Comparison of ENCODE assay signal across 15 mouse cellular contexts in genomic region chr4:37445268-37445667, GRCm38 (mm10).
DNase-seq lines count a peak whose midpoint lies in the region; ATAC-seq and TF ChIP-seq lines count a peak whose summit lies in the region.
"Had no signal": no experiment of that assay in that cellular context is flagged by ENCODE, and none has a peak within 500 bp of the region (broad histone marks: within the 10 kb centered on the region; RNA-seq: fewer than 3 reads in every experiment).

No protein-coding gene starts in this region.

- H3K9me3 ChIP-seq in forebrain, embryonic 14.5 days (replicated peaks; ENCODE audit: control insufficient read depth, low read length), result no peaks in the 10 kb centered on the region
- no peaks in the 10 kb centered on the region for H3K9me3 ChIP-seq in forebrain, embryonic 11.5 days (ENCODE audit: control insufficient read depth, low read length)
- no peaks in the 10 kb centered on the region for H3K9me3 ChIP-seq in liver, postnatal 0 days (ENCODE audit: low read length)
- H3K9me3 ChIP-seq in liver, embryonic 11.5 days (ENCODE audit: control insufficient read depth, low read length), result no peaks in the 10 kb centered on the region
- no peaks in the 10 kb centered on the region for H3K9me3 ChIP-seq in stomach, postnatal 0 days (ENCODE audit: control insufficient read depth, low read length)
- H3K9me3 ChIP-seq: liver, embryonic 12.5 days; neural tube, embryonic 13.5 days had no signal

- no peaks in the 10 kb centered on the region for H3K27me3 ChIP-seq in forebrain, embryonic 14.5 days (replicated peaks; ENCODE audit: control insufficient read depth, insufficient read depth, low read length)
- no peaks in the 10 kb centered on the region for H3K27me3 ChIP-seq in forebrain, embryonic 11.5 days (ENCODE audit: control insufficient read depth, insufficient read depth, low read length)
- H3K27me3 ChIP-seq in liver, postnatal 0 days (ENCODE audit: insufficient read depth, low read length), result no peaks in the 10 kb centered on the region
- H3K27me3 ChIP-seq in liver, embryonic 11.5 days (replicated peaks; ENCODE audit: control insufficient read depth, insufficient read depth, low read length), result no peaks in the 10 kb centered on the region
- no peaks in the 10 kb centered on the region for H3K27me3 ChIP-seq in stomach, postnatal 0 days (ENCODE audit: control insufficient read depth, insufficient read depth, low read length)
- H3K27me3 ChIP-seq: CH12.LX; liver, embryonic 12.5 days; neural tube, embryonic 13.5 days had no signal

- H3K4me3 ChIP-seq in forebrain, embryonic 14.5 days (ENCODE audit: low read depth, low read length), result no peak overlapping the region
- H3K4me3 ChIP-seq in forebrain, embryonic 11.5 days (ENCODE audit: low read depth, low read length), result no peak overlapping the region
- no peak overlapping the region for H3K4me3 ChIP-seq in liver, postnatal 0 days (ENCODE audit: low read depth, low read length)
- H3K4me3 ChIP-seq in liver, embryonic 11.5 days (ENCODE audit: low read depth, low read length), result no peak overlapping the region
- no peak overlapping the region for H3K4me3 ChIP-seq in stomach, postnatal 0 days (ENCODE audit: low read depth, low read length)
- H3K4me3 ChIP-seq: erythroblast, embryonic 14.5 days; liver, embryonic 12.5 days; neural tube, embryonic 13.5 days had no signal

- H3K27ac ChIP-seq in forebrain, embryonic 14.5 days (ENCODE audit: low read depth, low read length), result no peak overlapping the region
- no peak overlapping the region for H3K27ac ChIP-seq in forebrain, embryonic 11.5 days (ENCODE audit: low read depth, low read length)
- H3K27ac ChIP-seq in liver, postnatal 0 days (ENCODE audit: low read depth), result no peak overlapping the region
- no peak overlapping the region for H3K27ac ChIP-seq in liver, embryonic 11.5 days (ENCODE audit: low read depth, low read length)
- no peak overlapping the region for H3K27ac ChIP-seq in stomach, postnatal 0 days (replicated peaks)
- H3K27ac ChIP-seq: liver, embryonic 12.5 days; neural tube, embryonic 13.5 days had no signal

- 77% methylated on average over 2 of the region's 2 CpGs for WGBS in forebrain, embryonic 14.5 days
- 73% methylated on average over 2 of the region's 2 CpGs for WGBS in forebrain, embryonic 11.5 days
- 40% methylated on average over 2 of the region's 2 CpGs for WGBS in liver, postnatal 0 days (ENCODE audit: insufficient replicate concordance)
- WGBS in liver, embryonic 11.5 days, result 34% methylated on average over 2 of the region's 2 CpGs
- WGBS in stomach, postnatal 0 days, result 42% methylated on average over 2 of the region's 2 CpGs

- no peaks in the 10 kb centered on the region for H3K4me1 ChIP-seq in forebrain, embryonic 14.5 days (ENCODE audit: control insufficient read depth, insufficient read depth, low read length)
- no peaks in the 10 kb centered on the region for H3K4me1 ChIP-seq in forebrain, embryonic 11.5 days (replicated peaks; ENCODE audit: control insufficient read depth, insufficient read depth, low read length)
- no peaks in the 10 kb centered on the region for H3K4me1 ChIP-seq in liver, postnatal 0 days (ENCODE audit: insufficient read depth)
- no peaks in the 10 kb centered on the region for H3K4me1 ChIP-seq in liver, embryonic 11.5 days (replicated peaks; ENCODE audit: control insufficient read depth, insufficient read depth, low read length)
- no peaks in the 10 kb centered on the region for H3K4me1 ChIP-seq in stomach, postnatal 0 days (replicated peaks; ENCODE audit: control insufficient read depth, insufficient read depth)
- H3K4me1 ChIP-seq: liver, embryonic 12.5 days; neural tube, embryonic 13.5 days had no signal

- H3K36me3 ChIP-seq in forebrain, embryonic 14.5 days (ENCODE audit: control insufficient read depth, insufficient read depth, low read length), result no peaks in the 10 kb centered on the region
- no peaks in the 10 kb centered on the region for H3K36me3 ChIP-seq in forebrain, embryonic 11.5 days (ENCODE audit: control insufficient read depth, insufficient read depth, low read length)
- no peaks in the 10 kb centered on the region for H3K36me3 ChIP-seq in liver, postnatal 0 days (replicated peaks; ENCODE audit: insufficient read depth, low read length)
- no peaks in the 10 kb centered on the region for H3K36me3 ChIP-seq in liver, embryonic 11.5 days (ENCODE audit: control insufficient read depth, insufficient read depth, low read length)
- no peaks in the 10 kb centered on the region for H3K36me3 ChIP-seq in stomach, postnatal 0 days (ENCODE audit: control insufficient read depth, insufficient read depth, low read length)
- H3K36me3 ChIP-seq: liver, embryonic 12.5 days; neural tube, embryonic 13.5 days had no signal

- peak; percentile 3 for DNase-seq in forebrain, embryonic 14.5 days (ENCODE audit: low spot score)
- no peak for DNase-seq in forebrain, embryonic 11.5 days (ENCODE audit: low spot score)
- no peak for DNase-seq in liver, postnatal 0 days
- DNase-seq in liver, embryonic 11.5 days (ENCODE audit: low spot score), result no peak
- DNase-seq in NIH3T3 (ENCODE audit: low read depth), result peak; percentile 10
- DNase-seq in stomach, postnatal 0 days (ENCODE audit: low spot score), result no peak
- DNase-seq in spleen, postnatal 10 days (ENCODE audit: low spot score in 2 of 2), result no peak
- DNase-seq: cerebellum, postnatal 25 days; kidney, adult 18-20 months; lung, postnatal 36 days; right cerebral cortex, adult 18-20 months had no signal

- no peak overlapping the region for H3K4me2 ChIP-seq in forebrain, embryonic 14.5 days (ENCODE audit: low read length)
- no peak overlapping the region for H3K4me2 ChIP-seq in forebrain, embryonic 11.5 days (ENCODE audit: low read depth, low read length, severe bottlenecking)
- H3K4me2 ChIP-seq in liver, postnatal 0 days (ENCODE audit: low read depth, low read length), result no peak overlapping the region
- no peak overlapping the region for H3K4me2 ChIP-seq in liver, embryonic 11.5 days
- no peak overlapping the region for H3K4me2 ChIP-seq in stomach, postnatal 0 days (replicated peaks; ENCODE audit: low read depth)
- H3K4me2 ChIP-seq: liver, embryonic 12.5 days; neural tube, embryonic 13.5 days had no signal

- no peak overlapping the region for H3K9ac ChIP-seq in forebrain, embryonic 14.5 days (ENCODE audit: low read length)
- H3K9ac ChIP-seq in forebrain, embryonic 11.5 days (ENCODE audit: low read length), result no peak overlapping the region
- no peak overlapping the region for H3K9ac ChIP-seq in liver, postnatal 0 days (replicated peaks)
- H3K9ac ChIP-seq in liver, embryonic 11.5 days (ENCODE audit: low read depth, low read length), result no peak overlapping the region
- no peak overlapping the region for H3K9ac ChIP-seq in stomach, postnatal 0 days (ENCODE audit: low read length)
- H3K9ac ChIP-seq: liver, embryonic 12.5 days; neural tube, embryonic 13.5 days had no signal

- peak; percentile 15; the same call in 1 of the 2 replicates for TF ChIP-seq CTCF in liver, postnatal 0 days (IDR thresholded peaks at IDR 0.05; ENCODE audit: low read depth)
- TF ChIP-seq CTCF in stomach, postnatal 0 days (IDR thresholded peaks at IDR 0.05; ENCODE audit: low read depth), result peak; percentile 42

- TF ChIP-seq EP300 in liver, postnatal 0 days (IDR thresholded peaks at IDR 0.05; ENCODE audit: low read depth), result no peak
- TF ChIP-seq EP300 in stomach, postnatal 0 days (optimal IDR thresholded peaks at IDR 0.05), result no peak

- no peak for ATAC-seq in forebrain, embryonic 14.5 days
- no peak for ATAC-seq in forebrain, embryonic 11.5 days (replicated peaks; ENCODE audit: low FRiP score)
- ATAC-seq in liver, postnatal 0 days, result no peak
- ATAC-seq in liver, embryonic 11.5 days (replicated peaks; ENCODE audit: low FRiP score), result no peak
- no peak for ATAC-seq in stomach, postnatal 0 days (ENCODE audit: low FRiP score, low TSS enrichment)
- ATAC-seq: liver, embryonic 12.5 days had no signal

Comparison
In these comparisons a context has a peak if more than half of its experiments do, and no peak if none do; other contexts are left out.
1. DNase-seq: peak in forebrain, embryonic 14.5 days (single experiment) and NIH3T3 (single experiment); none in forebrain, embryonic 11.5 days (single experiment), liver, postnatal 0 days (single experiment), liver, embryonic 11.5 days (single experiment), stomach, postnatal 0 days (single experiment) and spleen, postnatal 10 days (0 of 2).